Mouse (Mus musculus) cerebellum, postnatal 10 days (tissue): ENCODE results near the gene Zswim7.
"Not testable (repeated sequence)": the region's sequence is repeated elsewhere in the genome, so short reads cannot be mapped to it uniquely, and the experiment has no call there.

ENCODE experiments used
- DNase-seq, 2 experiments: peaks; one replicate each; pipeline ENCODE4 v3.0.0; 2021; ENCODE audit warnings: mixed read lengths in 2 of 2

Gene Zswim7

DNA sequence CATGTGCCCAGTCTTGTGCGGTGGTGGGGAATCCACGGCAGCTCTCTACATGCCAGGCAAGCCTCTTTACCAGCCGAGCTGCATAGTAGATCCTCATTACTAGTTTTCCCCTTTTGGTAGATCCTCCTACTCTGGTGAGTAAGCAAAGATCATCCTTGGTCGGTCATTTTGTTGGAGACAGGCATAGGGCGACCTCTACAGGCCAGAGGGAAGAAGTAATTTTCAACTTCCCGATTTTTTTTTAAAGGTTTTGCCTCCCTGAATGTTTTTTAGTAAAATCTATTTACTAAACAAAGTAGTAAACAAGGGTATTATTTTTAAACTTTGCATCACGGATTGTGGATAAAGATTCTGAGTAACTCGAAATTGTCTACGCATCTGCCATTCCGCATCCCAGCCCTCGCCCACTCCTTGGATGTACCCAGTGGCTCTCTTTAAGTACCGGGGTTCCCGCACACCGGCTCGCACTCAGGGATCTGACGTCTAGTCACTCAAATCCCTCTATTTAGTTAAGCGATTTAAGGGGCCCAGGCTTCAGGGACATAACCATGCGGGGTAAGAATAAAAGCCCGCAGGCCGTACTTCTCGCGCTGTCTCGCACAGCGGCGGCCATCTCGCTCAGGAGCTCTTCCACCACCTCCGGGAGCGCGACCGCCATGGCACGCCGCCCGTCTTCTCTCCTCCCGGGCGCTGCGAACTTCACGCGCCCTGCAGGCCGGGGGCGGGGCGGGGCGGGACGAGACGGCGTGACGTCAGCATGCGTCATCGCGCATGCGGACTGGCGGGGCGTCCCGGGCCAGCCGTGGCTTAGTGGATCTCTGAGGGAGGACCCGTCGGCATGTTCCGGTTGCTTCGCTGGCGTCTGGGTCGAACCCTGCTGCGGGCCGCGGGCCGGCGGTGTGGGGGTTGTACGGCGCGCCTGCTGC, at the start of gene Zswim7, which contains the start of gene Ttc19:
Zswim7 (minus strand) TSS at position 701 of the 926 bp plus-strand sequence.
Ttc19 (plus strand) TSS at position 799 of the 926 bp plus-strand sequence.
- peak; percentile 98 for DNase-seq

DNA sequence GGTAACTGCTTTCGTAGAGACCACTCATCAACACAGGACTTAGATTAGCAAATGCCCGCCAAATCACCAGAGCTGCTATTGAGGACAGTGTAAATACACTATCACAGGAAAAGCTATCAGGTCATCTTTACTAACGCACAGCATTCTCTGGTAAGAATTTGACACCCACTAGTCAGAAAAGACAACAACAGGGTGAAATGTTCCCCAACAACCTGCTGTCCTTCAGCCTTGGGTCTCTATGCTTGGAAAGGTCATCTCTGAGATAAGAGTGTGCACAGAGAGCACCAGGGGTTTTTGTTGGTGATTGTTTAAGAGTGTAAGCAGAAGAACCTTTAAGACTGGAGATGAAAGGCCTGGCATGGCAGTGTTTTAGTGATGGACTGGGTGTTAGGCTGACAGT, 42.5 kb upstream of the Zswim7 start:
- DNase-seq, result no peak

- DNase-seq, result no peak
Observed at GRCm38 (mm10) chr11:62320097-62320496, 38.9 kb upstream of the Zswim7 start.

GRCm38 (mm10) chr11:62317746-62318145, 36.6 kb upstream of the Zswim7 start:
- DNase-seq, result no peak

GRCm38 (mm10) chr11:62314984-62315383, 33.8 kb upstream of the Zswim7 start:
- DNase-seq, result no peak

DNA sequence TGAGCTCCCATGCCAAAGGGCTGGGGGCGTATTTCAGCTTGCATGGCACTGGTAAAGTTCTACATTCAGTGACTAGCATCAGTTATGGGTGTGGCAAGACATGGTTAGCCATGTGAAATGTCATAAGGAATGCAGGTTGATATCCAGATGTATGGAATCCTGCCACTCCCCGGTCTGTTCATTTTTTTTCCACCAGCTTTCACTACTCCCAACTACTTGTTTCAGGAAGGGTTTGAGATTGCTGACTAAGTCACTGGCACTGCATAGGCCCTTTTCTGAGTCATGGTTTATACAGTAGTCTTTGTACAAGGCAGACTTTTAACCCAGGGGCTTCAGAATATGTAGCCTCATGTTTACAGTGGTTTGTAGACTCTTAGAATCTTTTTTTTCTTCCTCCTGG, 28.1 kb upstream of the Zswim7 start:
- no peak for DNase-seq

- no peak for DNase-seq
Observed at GRCm38 (mm10) chr11:62305866-62306265, 24.7 kb upstream of the Zswim7 start.

DNA sequence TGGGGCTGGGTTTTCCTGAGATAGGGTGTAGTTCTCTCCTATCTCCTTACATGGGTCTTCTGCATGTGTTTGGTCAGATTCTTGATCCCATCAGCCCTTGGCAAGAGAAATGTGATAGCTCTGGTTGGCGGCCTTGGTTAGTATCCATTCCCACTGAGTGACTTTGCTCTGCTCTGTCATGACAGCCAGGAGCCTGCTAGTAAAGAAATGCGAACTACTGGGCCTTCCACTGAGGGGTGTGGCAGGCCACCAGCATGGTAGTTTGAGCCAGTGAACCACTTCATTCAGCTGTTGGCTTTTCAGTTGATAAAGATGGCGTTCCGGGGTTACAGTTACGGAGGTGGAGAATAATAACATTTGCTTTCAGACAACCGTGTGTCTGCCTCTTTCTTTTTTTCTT, 17.7 kb upstream of the Zswim7 start:
- DNase-seq, result no peak

DNA sequence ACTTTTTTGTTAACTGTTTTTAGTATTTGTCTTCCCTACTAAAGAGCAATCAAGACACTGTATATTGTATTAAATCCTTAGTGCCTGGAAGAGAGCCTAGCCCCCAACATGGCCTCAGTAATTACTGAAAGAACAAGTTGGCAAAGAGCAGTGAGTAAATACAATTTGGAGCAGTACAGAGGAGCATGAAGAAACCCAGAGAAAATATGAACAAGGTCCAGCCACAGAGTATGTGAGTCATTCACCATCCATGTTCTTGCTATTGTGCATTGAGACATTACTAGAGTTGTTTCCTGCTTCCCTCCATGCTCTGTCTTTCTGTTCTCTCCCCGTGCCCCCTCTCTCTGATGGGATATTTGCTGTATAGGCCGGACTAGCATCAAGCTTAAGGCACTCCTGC, 12.9 kb upstream of the Zswim7 start:
- no peak for DNase-seq

DNA sequence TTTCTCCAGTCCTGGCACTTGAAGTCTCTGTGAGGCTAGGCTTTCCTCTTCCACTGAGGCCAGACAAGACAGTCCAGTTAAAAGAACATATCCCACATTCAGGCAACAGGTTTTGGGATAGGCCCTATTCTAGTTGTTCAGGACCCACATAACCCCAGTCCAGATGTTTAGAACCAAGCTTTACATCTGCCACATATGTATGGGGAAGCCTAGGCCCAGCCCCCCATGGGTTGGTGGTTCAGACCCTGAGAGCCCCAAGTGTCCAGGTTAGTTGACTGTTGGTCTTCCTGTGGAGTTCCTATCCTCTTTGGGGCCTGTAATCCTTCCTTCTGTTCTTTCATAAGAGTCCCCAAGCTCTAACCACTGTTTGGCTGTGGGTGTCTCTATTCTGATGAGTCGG, 6.5 kb upstream of the Zswim7 start:
- DNase-seq, result no peak

DNA sequence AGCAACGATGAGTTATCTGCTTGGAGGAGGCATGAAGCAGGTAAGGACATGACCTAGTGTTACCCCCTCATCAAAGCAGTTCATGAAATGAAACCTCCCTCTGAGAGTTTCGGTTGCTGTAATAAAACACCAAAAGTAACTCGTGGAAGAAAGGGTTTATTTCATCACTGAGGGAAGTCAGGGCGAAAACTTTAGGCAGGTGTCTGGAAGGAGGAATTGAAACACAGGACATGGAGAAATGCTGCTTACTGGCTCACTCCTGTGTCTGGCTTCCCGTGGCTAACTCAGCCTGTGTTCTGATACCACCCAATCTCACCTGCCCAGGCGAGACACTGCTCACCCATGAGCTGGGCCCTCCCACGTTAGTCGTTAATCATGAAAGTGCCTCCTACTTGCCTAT, 3.8 kb upstream of the Zswim7 start:
- DNase-seq, result no peak

DNA sequence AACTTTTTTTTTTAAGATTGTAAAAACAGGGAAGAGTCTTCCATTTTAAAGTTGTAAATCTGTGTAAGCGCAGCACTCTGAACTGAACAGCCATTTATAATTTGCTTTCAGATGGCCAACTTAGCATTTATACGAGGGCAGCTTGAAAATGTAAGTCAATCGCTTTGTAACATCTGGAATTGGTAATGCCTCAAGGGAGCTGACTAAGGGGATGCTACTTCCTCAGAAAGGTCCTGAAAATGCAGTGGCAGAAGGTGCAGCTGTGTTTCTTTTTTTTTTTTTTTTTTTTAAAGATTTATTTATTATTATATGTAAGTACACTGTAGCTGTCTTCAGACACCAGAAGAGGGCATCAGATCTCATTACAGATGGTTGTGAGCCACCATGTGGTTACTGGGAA, 2.8 kb upstream of the Zswim7 start:
- DNase-seq, result not testable (repeated sequence)

GRCm38 (mm10) chr11:62281601-62281997, 424 bp upstream of the Zswim7 start:
- DNase-seq, result no peak

GRCm38 (mm10) chr11:62278027-62278426, 3.1 kb downstream of the Zswim7 start:
- DNase-seq, result peak; percentile 80 to 86

- DNase-seq, result no peak
Observed at GRCm38 (mm10) chr11:62277086-62277485, 4.1 kb downstream of the Zswim7 start.

- DNase-seq, result no peak
Observed at GRCm38 (mm10) chr11:62270851-62271250, 10.3 kb downstream of the Zswim7 start.

DNA sequence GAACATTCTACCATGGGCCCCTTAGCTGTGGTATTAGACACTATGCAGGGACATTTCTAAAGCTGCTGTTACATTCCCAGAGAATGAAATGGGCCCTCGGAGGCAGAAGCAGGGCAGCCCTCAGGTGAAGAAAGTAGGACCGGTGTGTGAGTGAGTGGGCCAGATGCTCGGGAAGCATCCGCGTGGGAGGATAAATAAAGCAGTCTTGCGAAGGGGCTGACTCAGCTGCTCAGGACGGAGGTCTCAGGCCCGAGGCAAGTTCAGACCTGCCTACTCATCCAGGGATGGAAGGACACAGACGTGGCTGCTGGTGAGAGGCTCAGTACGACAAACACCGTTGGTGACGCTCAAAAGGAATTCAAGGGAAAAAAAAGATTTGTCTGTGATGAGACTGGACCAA, 12.1 kb downstream of the Zswim7 start:
- DNase-seq, result no peak

- no peak for DNase-seq
Observed at GRCm38 (mm10) chr11:62268381-62268780, 12.8 kb downstream of the Zswim7 start.

GRCm38 (mm10) chr11:62266466-62267214, 14.5 kb downstream of the Zswim7 start:
- peak in 1 of 2 experiments; percentile 55 for DNase-seq

DNA sequence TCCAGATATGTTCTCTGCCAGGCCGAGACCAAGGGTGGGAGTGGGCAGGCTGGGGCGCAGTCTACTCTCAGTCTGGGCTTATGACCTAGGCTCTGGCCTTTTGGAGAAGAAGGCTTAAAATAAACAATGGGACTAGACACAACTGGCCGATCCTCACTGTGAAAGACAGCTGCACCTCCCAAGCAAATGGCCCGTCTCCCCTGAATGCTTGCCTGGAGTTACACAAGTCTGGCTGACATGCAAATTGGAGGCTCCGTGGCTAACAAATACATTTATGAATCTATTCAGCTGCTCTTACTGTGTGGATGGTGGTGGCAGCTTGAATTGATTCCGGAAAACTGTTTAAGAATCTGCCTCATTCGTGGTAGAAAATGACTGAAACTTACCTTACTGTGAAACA, 15.5 kb downstream of the Zswim7 start:
- no peak for DNase-seq

DNA sequence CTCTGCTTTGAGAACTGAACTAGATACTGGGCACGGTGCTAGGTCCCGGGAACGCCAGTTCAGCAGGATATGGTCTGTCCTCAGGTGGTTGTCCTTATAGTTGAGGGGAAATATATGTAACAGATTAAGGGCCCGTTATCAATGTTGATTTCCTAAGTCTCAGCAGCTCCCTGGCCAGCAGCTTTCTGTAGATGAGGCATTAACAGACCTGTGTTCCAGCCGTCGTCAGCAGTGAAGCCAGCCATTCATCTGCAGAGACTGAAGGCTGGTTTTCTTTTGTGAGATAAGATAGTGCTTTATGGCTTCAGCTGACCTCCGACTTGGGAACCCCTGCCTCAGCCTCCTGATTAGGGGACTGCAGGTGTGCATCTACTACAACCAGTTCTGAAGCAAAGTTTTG, 17.2 kb downstream of the Zswim7 start:
- DNase-seq, result no peak

DNA sequence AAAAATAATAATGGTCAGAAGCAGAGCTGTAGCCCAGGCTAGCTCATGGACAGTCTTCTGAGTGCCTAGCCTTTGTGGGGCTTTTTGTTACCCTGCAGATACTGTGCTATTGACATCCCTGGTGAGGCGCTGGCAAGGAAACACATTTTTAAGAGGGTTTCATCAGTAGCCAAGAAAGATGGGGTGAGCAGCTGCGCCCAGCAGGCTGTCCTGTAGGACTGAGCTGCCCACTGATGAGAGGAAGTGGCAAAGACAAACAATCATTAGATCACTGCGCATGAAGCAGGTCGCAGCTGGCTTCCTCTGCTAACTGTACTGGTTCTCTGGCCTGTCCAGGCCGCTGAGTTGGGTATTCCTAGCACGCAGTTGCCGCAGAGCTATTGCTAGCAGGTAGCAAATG, 17.6 kb downstream of the Zswim7 start:
- DNase-seq, result peak; percentile 38 to 64

DNA sequence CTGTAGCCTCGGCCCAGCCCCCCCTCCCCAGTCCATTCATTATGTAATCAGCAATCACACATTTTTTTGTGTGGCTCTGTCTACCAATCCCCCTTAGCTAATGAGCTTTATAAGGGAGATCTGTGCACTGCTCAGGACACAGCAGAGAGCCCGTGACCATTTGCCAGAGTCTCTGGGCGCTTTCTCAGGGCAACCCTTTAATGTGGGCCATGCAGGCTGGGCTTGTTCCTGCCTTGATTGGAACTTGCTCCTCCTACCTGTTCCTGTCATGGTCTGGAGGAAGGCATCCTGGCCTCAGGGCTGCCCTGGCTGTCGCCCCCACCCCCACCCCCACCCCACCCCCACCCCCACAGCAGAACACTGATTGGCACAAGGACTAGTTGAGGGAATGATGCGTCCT, 22.0 kb downstream of the Zswim7 start:
- DNase-seq, result no peak

DNA sequence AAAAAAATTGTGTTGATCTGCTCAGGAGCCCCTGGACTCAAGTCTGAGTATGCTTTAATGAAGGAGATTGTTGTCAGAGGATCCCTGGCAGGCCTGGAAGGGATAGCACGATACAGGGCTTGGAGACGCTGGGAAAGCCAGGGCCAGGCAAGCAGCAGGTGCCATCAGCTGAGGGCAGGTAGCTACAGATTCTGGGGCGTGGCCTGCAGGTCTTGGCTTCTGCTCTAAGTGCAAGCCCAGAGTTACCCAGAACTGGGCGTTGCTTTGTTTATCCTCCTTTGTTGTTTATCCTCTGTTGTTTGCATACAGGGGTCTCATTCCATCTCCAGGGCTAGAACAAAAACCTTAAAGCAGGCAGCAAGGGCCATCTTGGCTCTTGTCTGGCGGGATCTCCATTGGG, 27.8 kb downstream of the Zswim7 start:
- no peak for DNase-seq
